Mouse (Mus musculus) heart, adult 2 months (tissue): ENCODE results near the gene Sh3gl2.

Experiments
- CTCF ChIP-seq: fragments of 200-600 bp; IDR thresholded peaks from 2 replicates; pipeline ENCODE4 v1.8.1; 2022; ENCODE audit warnings: antibody characterized with exemption, mild to moderate bottlenecking, moderate library complexity
- EP300 ChIP-seq: fragments of 200-500 bp; IDR thresholded peaks from 2 replicates; pipeline ENCODE4 v1.6.1; 2011; ENCODE audit warnings: low read depth, low read length, control low read depth; ENCODE audit not compliant: insufficient read depth

GRCm38 (mm10) chr4:85438813-85439212 is 233.9 kb downstream of the Sh3gl2 start:
- TF ChIP-seq CTCF (no peak), EP300 (no peak)
